Mouse (Mus musculus) CH12.LX (cell line): Measurements from ENCODE around the gene Plekhg3. TPM values are rescaled to one million over a fixed set of nuclear protein-coding genes. Genes with fewer than 3 reads are reported as not detected.

Source experiments
- DNase-seq: peaks from one replicate; pipeline ENCODE4 v3.0.0-alpha.2; 2013; ENCODE audit errors: extremely low read depth
- H3K27ac ChIP-seq: 2 replicates; pipeline ENCODE4 v1.5.1; 2012; ENCODE audit warnings: low read depth, mild to moderate bottlenecking, control low read depth, moderate library complexity; ENCODE audit not compliant: insufficient read depth
- H3K27me3 ChIP-seq: replicated peaks from 2 replicates; pipeline ENCODE3; 2012; ENCODE audit warnings: inconsistent platforms
- H3K36me3 ChIP-seq, 2 experiments: replicated peaks in 1 of 2; 2 replicates each; pipeline versions ENCODE3 to v1.6.1; 2012; ENCODE audit warnings: inconsistent platforms in 1 of 2, low read length in 1 of 2, mild to moderate bottlenecking in 1 of 2, mixed read lengths in 1 of 2, moderate library complexity in 1 of 2; ENCODE audit not compliant: control insufficient read depth in 1 of 2, insufficient read depth in 1 of 2
- H3K4me1 ChIP-seq, 2 experiments: 2 replicates each; pipeline ENCODE4 v1.6.1; 2012; ENCODE audit warnings: inconsistent platforms in 1 of 2, moderate library complexity in 1 of 2; ENCODE audit not compliant: insufficient read depth in 2 of 2, control insufficient read depth in 1 of 2
- H3K4me2 ChIP-seq: 2 replicates; pipeline ENCODE4 v1.6.1; 2012; ENCODE audit warnings: low read depth, mild to moderate bottlenecking, control low read depth; ENCODE audit not compliant: poor library complexity, insufficient read depth, severe bottlenecking
- H3K4me3 ChIP-seq, 3 experiments: fragments of 150-350 bp in 1 of 3; sonication (generic) in 1 of 3; replicated peaks in 1 of 3; 2 replicates each; pipeline versions ENCODE3 to v1.5.1; 2011 to 2012; ENCODE audit warnings: low read depth in 2 of 3, low read length in 2 of 3, mild to moderate bottlenecking in 2 of 3, moderate library complexity in 2 of 3, control low read depth in 1 of 3, improper control_type of control experiment in 1 of 3, inconsistent platforms in 1 of 3, mixed read lengths in 1 of 3; ENCODE audit not compliant: poor library complexity in 1 of 3
- H3K79me2 ChIP-seq: replicated peaks from 2 replicates; pipeline ENCODE4 v1.6.1; 2012; ENCODE audit warnings: mild to moderate bottlenecking, moderate library complexity; ENCODE audit not compliant: control insufficient read depth, poor library complexity, insufficient read depth, severe bottlenecking; ENCODE audit errors: extremely low read depth
- H3K9ac ChIP-seq: 2 replicates; pipeline ENCODE4 v1.6.1; 2012; ENCODE audit warnings: low read depth, mild to moderate bottlenecking, control low read depth, moderate library complexity; ENCODE audit not compliant: insufficient read depth
- H3K9me3 ChIP-seq: replicated peaks from 2 replicates; pipeline ENCODE3; 2012; ENCODE audit warnings: low read length, inconsistent platforms, mixed read lengths
- CHD2 ChIP-seq: IDR thresholded peaks from 2 replicates; pipeline ENCODE4 v1.6.1; 2011; ENCODE audit warnings: low read length, improper control_type of control experiment
- E2F4 ChIP-seq: IDR thresholded peaks from 2 replicates; pipeline ENCODE4 v1.6.1; 2011; ENCODE audit warnings: low read depth, low read length, improper control_type of control experiment; ENCODE audit not compliant: insufficient replicate concordance
- ELF1 ChIP-seq: IDR thresholded peaks from 2 replicates; pipeline ENCODE4 v1.6.1; 2014; ENCODE audit warnings: low read depth, mild to moderate bottlenecking, inconsistent platforms, low read length, improper control_type of control experiment
- EP300 ChIP-seq: IDR thresholded peaks from 2 replicates; pipeline ENCODE4 v1.6.1; 2011; ENCODE audit warnings: low read length, improper control_type of control experiment
- GABPA ChIP-seq: IDR thresholded peaks from 2 replicates; pipeline ENCODE4 v1.6.1; 2012; ENCODE audit warnings: low read depth, low read length, improper control_type of control experiment, inconsistent platforms; ENCODE audit not compliant: insufficient replicate concordance
- HCFC1 ChIP-seq: IDR thresholded peaks from 2 replicates; pipeline ENCODE4 v1.6.1; 2012; ENCODE audit warnings: low read depth, mild to moderate bottlenecking, inconsistent platforms, low read length, improper control_type of control experiment
- JUN ChIP-seq: IDR thresholded peaks from 2 replicates; pipeline ENCODE4 v1.6.1; 2011; ENCODE audit warnings: low read depth, mild to moderate bottlenecking, low read length, improper control_type of control experiment, moderate library complexity; ENCODE audit not compliant: insufficient read depth
- MAFK ChIP-seq: IDR thresholded peaks from 2 replicates; pipeline ENCODE4 v1.6.1; 2011; ENCODE audit warnings: low read length, improper control_type of control experiment; ENCODE audit not compliant: insufficient replicate concordance
- MEF2A ChIP-seq: IDR thresholded peaks from 2 replicates; pipeline ENCODE4 v1.6.1; 2014; ENCODE audit warnings: low read depth, mild to moderate bottlenecking, inconsistent platforms, low read length, improper control_type of control experiment, borderline replicate concordance
- MXI1 ChIP-seq: IDR thresholded peaks from 2 replicates; pipeline ENCODE4 v1.6.1; 2011; ENCODE audit warnings: mild to moderate bottlenecking, low read depth, low read length, improper control_type of control experiment
- MYC ChIP-seq: IDR thresholded peaks from 2 replicates; pipeline ENCODE4 v1.6.1; 2011; ENCODE audit warnings: low read depth, mild to moderate bottlenecking, improper control_type of control experiment, low read length
- NELFE ChIP-seq: IDR thresholded peaks from 2 replicates; pipeline ENCODE4 v1.6.1; 2011; ENCODE audit warnings: low read depth, low read length, improper control_type of control experiment
- PAX5 ChIP-seq: IDR thresholded peaks from 2 replicates; pipeline ENCODE4 v1.6.1; 2012; ENCODE audit warnings: low read length, inconsistent platforms, mixed read lengths
- POLR2A ChIP-seq: IDR thresholded peaks from 2 replicates; pipeline ENCODE4 v1.6.1; 2011; ENCODE audit warnings: low read depth, mild to moderate bottlenecking, improper control_type of control experiment, low read length
- POLR2AphosphoS2 ChIP-seq: IDR thresholded peaks from 2 replicates; pipeline ENCODE4 v1.6.1; 2011; ENCODE audit warnings: low read depth, low read length, improper control_type of control experiment
- UBTF ChIP-seq: IDR thresholded peaks from 2 replicates; pipeline ENCODE4 v1.6.1; 2012; ENCODE audit warnings: low read depth, mild to moderate bottlenecking, inconsistent platforms, low read length, improper control_type of control experiment, moderate library complexity
- USF1 ChIP-seq: IDR thresholded peaks from 2 replicates; pipeline ENCODE4 v1.6.1; 2014; ENCODE audit warnings: low read depth, mild to moderate bottlenecking, inconsistent platforms, low read length, improper control_type of control experiment
- USF2 ChIP-seq: conservative IDR thresholded peaks from 2 replicates; pipeline ENCODE4 v1.6.1; 2011; ENCODE audit warnings: low read depth, low read length, improper control_type of control experiment
- ZKSCAN1 ChIP-seq: IDR thresholded peaks from 2 replicates; pipeline ENCODE4 v1.6.1; 2012; ENCODE audit warnings: low read depth, inconsistent platforms, low read length, improper control_type of control experiment, borderline replicate concordance
- dilution Hi-C: fragments of 300-500 bp; cut with MboI; formaldehyde crosslinking; loops from 2 replicates; pipeline ENCODE4 v1.14.3; 2020; ENCODE audit warnings: low sequenced_read_pairs; ENCODE audit not compliant: extremely low pct_unique_long_range_greater_than_20kb, extremely low pct_ligation_motif_present
- in situ Hi-C: fragments of 300-500 bp; cut with MboI; formaldehyde crosslinking; loops from 3 replicates; pipeline ENCODE4 v1.14.3; 2019; ENCODE audit warnings: low sequenced_read_pairs, low pct_ligation_motif_present, low pct_unique_long_range_greater_than_20kb, mixed read lengths
- polyA plus RNA-seq: library from polyadenylated mRNA; unstranded; fragments of >175 nt; gene quantifications from 2 replicates; pipeline ENCODE4 v1.2.1, GENCODE M21; 2012; ENCODE audit warnings: low read depth; ENCODE audit not compliant: insufficient read length
- total RNA-seq, 2 experiments: library from RNA; depleted of rRNA; stranded (reverse); fragments of 300-350 nt in 1 of 2; fragments of >200 nt in 1 of 2; gene quantifications; 2 replicates each; pipeline ENCODE4 v1.2.3; 2012 to 2014

Gene Plekhg3
- total and polyA plus RNA-seq, 3 experiments = 0.04 to 6.1 (median 0.27) TPM

GRCm38 (mm10) chr12:76541475-76541874 lies 10.8 kb downstream of the Plekhg3 start:
- DNase-seq = no peak
- no peak overlapping the region for H3K9ac ChIP-seq
- no peak overlapping the region for H3K27ac ChIP-seq
- dilution Hi-C loops = no loop called here
- H3K79me2 ChIP-seq = peaks cover 1% of the 10 kb centered on the region; the same call in 1 of the 2 replicates
- no peak overlapping the region for H3K4me3 ChIP-seq
- in situ Hi-C loops = no loop called here
- TF ChIP-seq POLR2A (no peak), UBTF (no peak), EP300 (no peak)
- H3K9me3 ChIP-seq = peaks cover 2% of the 10 kb centered on the region
- H3K4me1 ChIP-seq = peaks cover 5 to 24% of the 10 kb centered on the region in 2 experiments
- no peak overlapping the region for H3K4me2 ChIP-seq
- peaks cover 1% of the 10 kb centered on the region for H3K27me3 ChIP-seq
- H3K36me3 ChIP-seq = no peaks in the 10 kb centered on the region

- Histone ChIP-seq H3K36me3 (no peaks in the 10 kb centered on the region), H3K4me3 (no peak overlapping the region), H3K79me2 (no peaks in the 10 kb centered on the region; the same call in 1 of the 2 replicates), H3K9me3 (peaks cover 2% of the 10 kb centered on the region), H3K27me3 (no peaks in the 10 kb centered on the region), H3K4me1 (peaks cover under 1 to 22% of the 10 kb centered on the region in 2 experiments), H3K4me2 (no peak overlapping the region), H3K27ac (no peak overlapping the region), H3K9ac (no peak overlapping the region)
- TF ChIP-seq POLR2AphosphoS2 (no peak), HCFC1 (no peak), JUN (no peak), GABPA (no peak), MAFK (no peak), NELFE (no peak), PAX5 (no peak), CHD2 (no peak), EP300 (no peak), UBTF (no peak), ELF1 (no peak), ZKSCAN1 (no peak), POLR2A (no peak), MYC (no peak), MXI1 (no peak), MEF2A (no peak), USF2 (no peak), E2F4 (no peak), USF1 (no peak)
- in situ Hi-C loops = no loop called here
- dilution Hi-C loops = no loop called here
- no peak for DNase-seq
Observed at GRCm38 (mm10) chr12:76541879-76542278, 11.2 kb downstream of the Plekhg3 start.
